Mouse (Mus musculus) liver, embryonic 13.5 days (tissue): ENCODE results near the gene Ldlrad3. TPM values are rescaled to one million over a fixed set of nuclear protein-coding genes. Genes with fewer than 3 reads are reported as not detected.

Experiments used
- ATAC-seq: fragments of 200-750 bp; cut with Nextera tagmentation; 2 replicates; pipeline ENCODE4 v1.8.0; 2017; ENCODE audit warnings: low read depth, mild to moderate bottlenecking, moderate number of reproducible peaks, moderate library complexity
- DNase-seq: peaks from one replicate; pipeline ENCODE4 v3.0.0; 2022
- H3K27ac ChIP-seq: fragments of 300-500 bp; sonication (generic); 2 replicates; pipeline ENCODE4 v1.5.1; 2015; ENCODE audit warnings: moderate library complexity, mild to moderate bottlenecking, inconsistent platforms
- H3K27me3 ChIP-seq: fragments of 300-500 bp; sonication (generic); 2 replicates; pipeline ENCODE4 v1.6.1; 2015; ENCODE audit warnings: mild to moderate bottlenecking, inconsistent platforms
- H3K36me3 ChIP-seq: fragments of 300-500 bp; sonication (generic); 2 replicates; pipeline ENCODE4 v1.6.1; 2015; ENCODE audit warnings: mild to moderate bottlenecking, inconsistent platforms
- H3K4me1 ChIP-seq: fragments of 300-500 bp; sonication (generic); replicated peaks from 2 replicates; pipeline ENCODE4 v1.6.1; 2015; ENCODE audit warnings: inconsistent platforms
- H3K4me2 ChIP-seq: fragments of 300-500 bp; sonication (generic); 2 replicates; pipeline ENCODE4 v1.6.1; 2015; ENCODE audit warnings: inconsistent platforms, mild to moderate bottlenecking, moderate library complexity
- H3K4me3 ChIP-seq: fragments of 300-500 bp; sonication (generic); replicated peaks from 2 replicates; pipeline ENCODE4 v1.5.1; 2015; ENCODE audit warnings: mild to moderate bottlenecking, inconsistent platforms
- H3K9ac ChIP-seq: fragments of 300-500 bp; sonication (generic); 2 replicates; pipeline ENCODE4 v1.6.1; 2015; ENCODE audit warnings: mild to moderate bottlenecking, inconsistent platforms
- H3K9me3 ChIP-seq: fragments of 300-500 bp; sonication (generic); replicated peaks from 2 replicates; pipeline ENCODE4 v1.6.1; 2016; ENCODE audit warnings: inconsistent platforms
- WGBS: fragments of 180-500 bp; shearing (Covaris S2); methylation state at CpG from one replicate; pipeline ENCODE4 v1.1.7; 2015; ENCODE audit not compliant: insufficient replicate concordance; 5-methylcytosine and 5-hydroxymethylcytosine counted together
- polyA plus RNA-seq: library from polyadenylated mRNA; unstranded; fragments of >200 nt; fragmentation: Nextera tagmentation; extraction: Ambion mirVana; gene quantifications from 2 replicates; pipeline ENCODE4 v1.2.1, GENCODE M21; 2015

The Ldlrad3 gene
- polyA plus RNA-seq, 1 experiment from 2014 or later: 3.8 TPM

DNA sequence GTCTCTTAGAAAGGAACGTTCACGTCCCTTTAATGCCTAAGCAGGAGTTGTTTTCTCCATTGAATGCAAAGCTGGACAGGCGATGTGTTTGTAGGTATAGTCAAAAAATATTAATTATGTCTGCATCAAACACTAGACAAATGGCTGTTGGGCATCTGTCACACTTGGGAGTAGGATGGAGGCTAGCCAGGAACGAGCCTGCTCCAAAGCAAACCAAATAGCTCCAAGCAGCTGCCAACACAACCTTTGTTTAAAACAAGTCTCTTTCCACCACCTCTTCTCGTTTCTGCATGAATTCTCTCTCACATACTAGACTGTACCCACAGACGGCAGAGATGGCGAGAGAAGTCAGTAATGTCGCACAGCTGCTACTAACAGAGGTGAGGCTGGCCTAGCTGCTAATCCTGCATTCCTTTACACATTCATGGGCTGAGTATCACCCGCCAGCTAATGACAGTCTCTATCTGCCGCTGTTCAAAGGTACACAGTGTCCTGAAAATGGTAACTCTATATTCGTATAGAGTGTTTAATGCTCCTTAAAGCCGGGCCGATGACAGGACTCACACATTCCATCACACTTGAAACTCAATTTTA, 74.2 kb downstream of the Ldlrad3 start:
- ATAC-seq (no peak), DNase-seq (no peak)
- H3K4me3 ChIP-seq: no peak overlapping the region
- H3K9ac ChIP-seq: no peak overlapping the region
- no peaks in the 10 kb centered on the region for H3K27me3 ChIP-seq
- 71% methylated on average over 13 of the region's 13 CpGs for WGBS
- no peak overlapping the region for H3K4me2 ChIP-seq
- no peaks in the 10 kb centered on the region for H3K9me3 ChIP-seq
- peaks cover 10% of the 10 kb centered on the region; the same call in 1 of the 2 replicates for H3K4me1 ChIP-seq
- no peaks in the 10 kb centered on the region for H3K36me3 ChIP-seq
- no peak overlapping the region for H3K27ac ChIP-seq

- Histone ChIP-seq H3K27me3 (no peaks in the 10 kb centered on the region), H3K4me1 (peaks cover 10% of the 10 kb centered on the region; the same call in 1 of the 2 replicates), H3K9ac (no peak overlapping the region), H3K36me3 (no peaks in the 10 kb centered on the region), H3K9me3 (no peaks in the 10 kb centered on the region), H3K27ac (no peak overlapping the region), H3K4me2 (no peak overlapping the region), H3K4me3 (no peak overlapping the region)
- ATAC-seq (no peak), DNase-seq (no peak)
- WGBS: 71% methylated on average over 2 of the region's 2 CpGs
Measured at GRCm38 (mm10) chr2:102110306-102110705, 75.9 kb downstream of the Ldlrad3 start.

GRCm38 (mm10) chr2:102107280-102107679, 78.9 kb downstream of the Ldlrad3 start:
- no peaks in the 10 kb centered on the region for H3K9me3 ChIP-seq
- no peak overlapping the region for H3K4me3 ChIP-seq
- H3K9ac ChIP-seq: no peak overlapping the region
- ATAC-seq (no peak), DNase-seq (no peak)
- no peaks in the 10 kb centered on the region for H3K27me3 ChIP-seq
- H3K27ac ChIP-seq: no peak overlapping the region
- 58% methylated on average over 6 of the region's 6 CpGs for WGBS
- no peak overlapping the region for H3K4me2 ChIP-seq
- H3K4me1 ChIP-seq: no peaks in the 10 kb centered on the region
- no peaks in the 10 kb centered on the region for H3K36me3 ChIP-seq

GRCm38 (mm10) chr2:102106728-102107127, 79.5 kb downstream of the Ldlrad3 start:
- H3K9ac ChIP-seq: no peak overlapping the region
- 72% methylated on average over 6 of the region's 6 CpGs for WGBS
- ATAC-seq: no peak

DNA sequence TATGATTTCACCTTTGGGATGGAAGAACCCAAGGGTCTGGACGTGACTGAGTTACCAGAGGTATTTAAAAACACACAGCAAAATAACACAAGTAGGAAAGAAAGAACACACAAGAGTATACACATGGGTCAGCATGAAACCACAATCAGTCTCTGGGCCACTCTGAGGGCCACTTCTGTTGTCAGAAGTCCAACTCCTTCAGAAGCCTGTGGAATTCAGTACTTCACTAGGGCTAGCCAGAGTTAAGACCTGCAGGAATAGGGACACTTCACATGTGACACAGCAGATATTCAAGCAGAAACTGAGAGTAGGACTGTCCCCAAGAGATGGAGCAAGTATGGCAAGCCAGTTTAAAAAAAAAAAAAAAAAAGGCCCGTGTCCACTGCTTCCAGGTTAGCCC, 80.7 kb downstream of the Ldlrad3 start:
- Histone ChIP-seq H3K27ac (no peak overlapping the region), H3K36me3 (no peaks in the 10 kb centered on the region), H3K9ac (no peak overlapping the region), H3K27me3 (no peaks in the 10 kb centered on the region), H3K4me2 (no peak overlapping the region), H3K9me3 (no peaks in the 10 kb centered on the region), H3K4me3 (no peak overlapping the region), H3K4me1 (no peaks in the 10 kb centered on the region)
- WGBS: 58% methylated on average over 2 of the region's 2 CpGs
- ATAC-seq (no peak), DNase-seq (no peak)

More at GRCm38 (mm10) chr2:102106728-102107127, 79.5 kb downstream of the Ldlrad3 start:
- Histone ChIP-seq H3K4me1 (no peaks in the 10 kb centered on the region), H3K36me3 (no peaks in the 10 kb centered on the region), H3K9me3 (no peaks in the 10 kb centered on the region), H3K27me3 (no peaks in the 10 kb centered on the region), H3K4me3 (no peak overlapping the region), H3K27ac (no peak overlapping the region), H3K4me2 (no peak overlapping the region)
- no peak for DNase-seq

DNA sequence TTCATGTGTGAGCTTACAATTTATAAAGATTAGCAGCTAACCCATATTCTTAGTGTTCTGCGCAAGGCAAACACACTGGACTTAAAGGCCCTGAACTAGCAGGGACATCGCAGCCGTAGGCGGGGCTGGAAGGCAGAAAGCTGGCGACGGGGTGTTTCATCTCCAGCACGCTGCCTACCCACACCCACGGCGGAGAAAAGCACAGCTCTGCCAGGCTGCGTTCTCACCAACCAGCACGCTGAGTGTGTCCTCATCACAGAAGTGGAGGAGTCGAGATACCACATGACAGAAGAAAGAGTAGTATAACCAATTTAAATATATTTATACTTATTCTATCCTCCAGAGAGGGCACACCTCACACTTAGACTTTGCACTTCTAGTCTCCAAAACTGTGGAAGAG, 82.2 kb downstream of the Ldlrad3 start:
- 79% methylated on average over 12 of the region's 12 CpGs for WGBS
- DNase-seq: no peak
- Histone ChIP-seq H3K36me3 (no peaks in the 10 kb centered on the region), H3K4me2 (no peak overlapping the region), H3K4me1 (no peaks in the 10 kb centered on the region), H3K27ac (no peak overlapping the region), H3K27me3 (no peaks in the 10 kb centered on the region), H3K4me3 (no peak overlapping the region), H3K9ac (no peak overlapping the region), H3K9me3 (no peaks in the 10 kb centered on the region)
- no peak for ATAC-seq

- H3K9ac ChIP-seq: no peak overlapping the region
- H3K4me2 ChIP-seq: no peak overlapping the region
- no peaks in the 10 kb centered on the region for H3K4me1 ChIP-seq
- H3K27ac ChIP-seq: no peak overlapping the region
- H3K36me3 ChIP-seq: no peaks in the 10 kb centered on the region
- DNase-seq (no peak), ATAC-seq (no peak)
- H3K4me3 ChIP-seq: no peak overlapping the region
- WGBS: 45% methylated on average over 4 of the region's 4 CpGs
- no peaks in the 10 kb centered on the region for H3K9me3 ChIP-seq
- H3K27me3 ChIP-seq: no peaks in the 10 kb centered on the region
Measured at GRCm38 (mm10) chr2:102100490-102100889, 85.7 kb downstream of the Ldlrad3 start.

DNA sequence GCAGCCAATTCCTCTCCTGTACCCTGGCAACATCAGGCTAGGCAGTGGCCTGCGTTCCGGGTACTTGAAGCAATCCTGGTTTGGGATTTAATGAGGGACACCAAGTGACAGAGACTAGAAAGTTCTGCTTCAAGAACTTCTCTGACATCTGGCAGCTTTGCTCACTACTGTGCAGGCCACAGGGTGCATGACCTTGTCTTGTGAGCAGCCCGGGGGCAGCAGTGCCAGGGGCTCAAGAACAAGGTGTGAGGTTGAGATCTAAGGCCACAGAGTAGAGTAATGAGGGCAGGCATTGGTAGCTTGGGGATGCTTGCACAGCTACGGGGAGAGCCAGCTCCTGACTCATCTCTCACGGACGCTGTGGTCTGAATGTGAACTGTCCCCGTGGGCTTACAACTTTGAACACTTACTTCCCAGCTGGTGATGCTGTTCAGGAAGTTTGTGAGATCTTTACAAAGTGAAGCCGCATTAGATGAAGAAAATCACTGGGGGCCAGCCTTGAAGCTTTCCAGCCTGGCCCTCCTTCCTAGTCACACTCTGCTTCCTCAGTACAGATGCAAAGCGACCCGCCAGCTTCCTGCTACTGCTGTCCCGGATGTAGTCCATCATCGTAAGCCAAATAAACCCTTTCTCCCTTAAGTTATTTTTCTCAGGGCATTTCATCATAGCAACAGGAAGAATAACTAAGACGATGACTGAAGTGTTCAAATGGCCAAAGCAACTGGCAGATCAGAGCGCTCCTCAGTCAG, 86.3 kb downstream of the Ldlrad3 start:
- no peak for DNase-seq
- Histone ChIP-seq H3K9ac (no peak overlapping the region), H3K4me1 (no peaks in the 10 kb centered on the region), H3K4me3 (no peak overlapping the region), H3K9me3 (no peaks in the 10 kb centered on the region), H3K27me3 (no peaks in the 10 kb centered on the region), H3K4me2 (no peak overlapping the region), H3K36me3 (no peaks in the 10 kb centered on the region), H3K27ac (no peak overlapping the region)
- WGBS: 73% methylated on average over 14 of the region's 14 CpGs
- ATAC-seq: no peak

DNA sequence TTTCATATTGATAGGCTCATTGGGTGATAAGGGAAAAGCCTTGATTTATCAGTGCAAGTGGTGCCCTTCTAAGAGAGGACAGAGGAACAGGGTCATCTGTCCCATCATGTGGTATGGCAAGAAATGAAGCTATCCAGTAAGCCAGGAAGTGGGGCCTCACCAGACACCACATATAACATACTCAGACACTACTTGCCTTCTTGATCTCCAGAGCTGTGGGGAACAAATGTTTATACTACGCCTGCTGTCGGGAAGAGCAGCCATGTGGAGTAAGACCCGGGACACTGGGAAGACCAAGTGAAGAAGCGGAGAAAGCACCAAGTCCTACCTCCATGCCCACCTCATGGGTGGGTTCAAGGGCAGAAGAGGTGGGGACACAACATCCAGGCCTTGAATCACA, 86.9 kb downstream of the Ldlrad3 start:
- H3K9ac ChIP-seq: no peak overlapping the region
- no peak for DNase-seq
- no peak overlapping the region for H3K27ac ChIP-seq
- no peak overlapping the region for H3K4me3 ChIP-seq
- no peaks in the 10 kb centered on the region for H3K27me3 ChIP-seq
- no peaks in the 10 kb centered on the region for H3K4me1 ChIP-seq
- WGBS: 65% methylated on average over 4 of the region's 4 CpGs
- H3K4me2 ChIP-seq: no peak overlapping the region
- no peaks in the 10 kb centered on the region for H3K36me3 ChIP-seq
- ATAC-seq: no peak
- H3K9me3 ChIP-seq: no peaks in the 10 kb centered on the region

DNA sequence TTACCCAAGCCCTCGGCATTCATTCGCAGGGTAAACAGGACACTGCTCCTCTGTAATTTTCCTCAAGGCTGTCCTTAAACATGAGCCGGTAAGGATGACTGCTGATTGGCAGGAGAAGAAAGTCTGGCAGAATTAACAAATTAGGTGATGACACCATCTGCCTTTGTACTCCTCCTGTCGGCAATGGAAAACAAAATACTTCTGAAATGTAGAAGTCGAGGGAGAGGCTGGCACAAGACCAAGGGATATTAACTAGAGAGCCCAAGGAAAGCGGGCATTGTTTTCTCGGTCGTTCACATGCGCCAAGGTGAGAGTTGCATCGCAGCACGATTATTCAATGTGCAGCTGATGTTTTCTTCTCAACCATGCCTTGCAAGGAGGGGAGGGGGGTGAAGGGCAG, 91.4 kb downstream of the Ldlrad3 start:
- Histone ChIP-seq H3K4me3 (no peak overlapping the region), H3K27ac (no peak overlapping the region), H3K9ac (no peak overlapping the region), H3K4me2 (no peak overlapping the region), H3K4me1 (no peaks in the 10 kb centered on the region), H3K27me3 (no peaks in the 10 kb centered on the region), H3K36me3 (no peaks in the 10 kb centered on the region), H3K9me3 (0 out of 2 replicates have a peak, but pooled peaks cover under 1% of the 10 kb centered on the region)
- DNase-seq (no peak), ATAC-seq (no peak)
- WGBS: 79% methylated on average over 11 of the region's 11 CpGs

- no peak for ATAC-seq
- 66% methylated on average over 3 of the region's 3 CpGs for WGBS
- H3K36me3 ChIP-seq: no peaks in the 10 kb centered on the region
Measured at GRCm38 (mm10) chr2:102094281-102094680, 91.9 kb downstream of the Ldlrad3 start.

GRCm38 (mm10) chr2:102092579-102092978, 93.6 kb downstream of the Ldlrad3 start:
- no peaks in the 10 kb centered on the region for H3K4me1 ChIP-seq
- no peaks in the 10 kb centered on the region for H3K27me3 ChIP-seq
- H3K4me2 ChIP-seq: no peak overlapping the region

More at GRCm38 (mm10) chr2:102094281-102094680, 91.9 kb downstream of the Ldlrad3 start:
- no peak for DNase-seq
- no peaks in the 10 kb centered on the region for H3K4me1 ChIP-seq
- no peak overlapping the region for H3K27ac ChIP-seq
- H3K9ac ChIP-seq: no peak overlapping the region
- no peak overlapping the region for H3K4me3 ChIP-seq
- H3K9me3 ChIP-seq: 0 out of 2 replicates have a peak, but pooled peaks cover 3% of the 10 kb centered on the region
- H3K27me3 ChIP-seq: no peaks in the 10 kb centered on the region
- no peak overlapping the region for H3K4me2 ChIP-seq

More at GRCm38 (mm10) chr2:102092579-102092978, 93.6 kb downstream of the Ldlrad3 start:
- 74% methylated on average over 10 of the region's 10 CpGs for WGBS
- Histone ChIP-seq H3K9me3 (0 out of 2 replicates have a peak, but pooled peaks cover 3% of the 10 kb centered on the region), H3K36me3 (no peaks in the 10 kb centered on the region), H3K4me3 (no peak overlapping the region), H3K27ac (no peak overlapping the region), H3K9ac (no peak overlapping the region)
- DNase-seq: no peak
- ATAC-seq: no peak
